Mouse (Mus musculus) MEL (cell line): Measurements from ENCODE around the gene Gm14190.
"Not testable (repeated sequence)": the region's sequence is repeated elsewhere in the genome, so short reads cannot be mapped to it uniquely, and the experiment has no call there.

Experiments used
- CTCF ChIP-seq, 3 experiments: IDR thresholded peaks in 2 of 3; conservative IDR thresholded peaks in 1 of 3; 2 replicates each; pipeline ENCODE4 v1.5.1; 2011 to 2012; ENCODE audit warnings: low read length in 3 of 3, low read depth in 2 of 3, mild to moderate bottlenecking in 2 of 3, improper control_type of control experiment in 1 of 3, inconsistent platforms in 1 of 3, mixed read lengths in 1 of 3, moderate library complexity in 1 of 3; ENCODE audit not compliant: control insufficient read depth in 1 of 3, insufficient read depth in 1 of 3, poor library complexity in 1 of 3, severe bottlenecking in 1 of 3
- ELF1 ChIP-seq: IDR thresholded peaks from 2 replicates; pipeline ENCODE4 v1.6.1; 2014; ENCODE audit warnings: low read depth, mild to moderate bottlenecking, inconsistent platforms, low read length, improper control_type of control experiment, moderate library complexity
- GABPA ChIP-seq: IDR thresholded peaks from 2 replicates; pipeline ENCODE4 v1.6.1; 2012; ENCODE audit warnings: low read depth, mild to moderate bottlenecking, inconsistent platforms, low read length, improper control_type of control experiment, moderate library complexity
- TAL1 ChIP-seq: IDR thresholded peaks from 2 replicates; pipeline ENCODE4 v1.6.1; 2012; ENCODE audit warnings: mild to moderate bottlenecking, inconsistent platforms, low read length, moderate library complexity, mixed read lengths

DNA sequence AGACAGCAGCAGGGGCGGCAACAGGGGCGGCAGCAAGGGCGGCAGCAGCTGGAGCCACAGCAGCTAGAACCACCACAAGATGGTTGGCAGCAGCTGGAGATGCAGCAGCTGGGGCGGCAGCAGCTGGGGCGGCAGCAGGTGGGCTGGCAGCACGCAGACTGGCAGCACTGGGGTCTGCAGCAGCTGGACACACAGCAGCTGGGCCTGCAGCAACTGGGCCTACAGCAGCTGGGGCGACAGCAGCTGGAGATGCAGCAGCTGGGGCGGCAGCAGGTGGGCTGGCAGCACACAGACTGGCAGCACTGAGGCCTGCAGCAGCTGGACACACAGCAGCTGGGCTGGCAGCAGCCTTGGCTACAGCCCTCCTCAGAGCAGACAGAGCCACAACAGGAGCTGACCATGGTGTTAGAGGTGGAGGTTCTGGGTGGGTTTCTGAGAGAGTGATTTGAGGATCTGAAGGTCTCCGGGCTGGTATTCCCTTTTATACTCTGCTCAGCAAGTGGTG lies 46.9 kb downstream of the Gm14190 start, which contains the start of gene Krtap4-7:
- TF ChIP-seq GABPA; CTCF (IDR thresholded peaks at IDR 0.05 in 2 of 3, conservative IDR thresholded peaks at IDR 0.05 in 1 of 3; ENCODE audit: control insufficient read depth in 1 of 3, insufficient read depth in 1 of 3, low read depth in 2 of 3, low read length in 3 of 3, poor library complexity in 1 of 3, severe bottlenecking in 1 of 3); ELF1; TAL1: not testable (repeated sequence)
